Mouse (Mus musculus) lung, postnatal 0 days (tissue): ENCODE results near the gene Vil1. TPM values are rescaled to one million over a fixed set of nuclear protein-coding genes. Genes with fewer than 3 reads are reported as not detected.

Experiments
- ATAC-seq: fragments of 200-750 bp; cut with Nextera tagmentation; 2 replicates; pipeline ENCODE4 v1.8.0; 2017; ENCODE audit warnings: moderate library complexity
- DNase-seq: peaks from one replicate; pipeline ENCODE4 v3.0.0-alpha.2; 2016; ENCODE audit warnings: low spot score
- H3K27ac ChIP-seq: fragments of 300-500 bp; sonication (generic); 2 replicates; pipeline ENCODE4 v1.5.1; 2014; ENCODE audit warnings: antibody characterized with exemption, mild to moderate bottlenecking, low read length, mixed read lengths
- H3K27me3 ChIP-seq: fragments of 300-500 bp; sonication (generic); replicated peaks from 2 replicates; pipeline ENCODE4 v1.6.1; 2014; ENCODE audit warnings: low read length, mixed read lengths; ENCODE audit not compliant: insufficient read depth
- H3K36me3 ChIP-seq: fragments of 300-500 bp; sonication (generic); 2 replicates; pipeline ENCODE4 v1.6.1; 2014; ENCODE audit warnings: low read length, mixed read lengths; ENCODE audit not compliant: insufficient read depth
- H3K4me1 ChIP-seq: fragments of 300-500 bp; sonication (generic); 2 replicates; pipeline ENCODE4 v1.6.1; 2014; ENCODE audit warnings: antibody characterized with exemption, low read depth, low read length, mixed read lengths; ENCODE audit not compliant: insufficient read depth
- H3K4me2 ChIP-seq: fragments of 300-500 bp; sonication (generic); replicated peaks from 2 replicates; pipeline ENCODE4 v1.6.1; 2014; ENCODE audit warnings: low read depth, mild to moderate bottlenecking, low read length, moderate library complexity, mixed read lengths
- H3K4me3 ChIP-seq: fragments of 300-500 bp; sonication (generic); 2 replicates; pipeline ENCODE4 v1.5.1; 2014; ENCODE audit warnings: low read depth, low read length
- H3K9ac ChIP-seq: fragments of 300-500 bp; sonication (generic); replicated peaks from 2 replicates; pipeline ENCODE4 v1.6.1; 2014; ENCODE audit warnings: low read depth, mild to moderate bottlenecking
- H3K9me3 ChIP-seq: fragments of 300-500 bp; sonication (generic); 2 replicates; pipeline ENCODE4 v1.6.1; 2016; ENCODE audit warnings: low read length, mixed read lengths
- CTCF ChIP-seq: IDR thresholded peaks from 2 replicates; pipeline ENCODE4 v1.5.1; 2016; ENCODE audit warnings: antibody characterized with exemption, mild to moderate bottlenecking
- EP300 ChIP-seq: IDR thresholded peaks from 2 replicates; pipeline ENCODE4 v1.6.1; 2016; ENCODE audit warnings: antibody characterized with exemption, mild to moderate bottlenecking, control low read depth
- WGBS: fragments of 180-500 bp; shearing (Covaris S2); extraction: QIAGEN DNeasy Blood & Tissue Kit; methylation state at CpG from one replicate; pipeline ENCODE4 v1.1.7; 2014; 5-methylcytosine and 5-hydroxymethylcytosine counted together
- polyA plus RNA-seq: library from polyadenylated mRNA; unstranded; fragments of >200 nt; fragmentation: Nextera tagmentation; extraction: Ambion mirVana; gene quantifications from 2 replicates; pipeline ENCODE4 v1.2.1, GENCODE M21; 2015

The Vil1 gene
- polyA plus RNA-seq, 1 experiment from 2014 or later: 0.75 TPM

DNA sequence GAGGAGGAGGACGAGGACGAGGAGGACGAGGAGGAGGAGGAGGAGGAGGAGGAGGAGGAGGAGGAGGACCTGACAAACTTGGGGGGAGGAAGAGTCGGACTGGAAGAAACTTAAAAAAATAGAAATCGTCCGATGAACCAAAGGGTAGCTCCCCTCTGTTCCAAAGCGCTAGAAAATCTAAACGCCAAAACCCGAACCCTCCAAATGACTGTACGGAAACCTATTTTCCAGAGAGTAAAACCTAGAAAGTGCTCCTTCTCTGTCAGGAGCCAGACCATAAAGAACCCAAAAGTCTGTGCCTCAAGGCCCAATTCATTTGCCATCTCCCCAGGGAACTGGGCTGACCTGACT, 22.8 kb upstream of the Vil1 start:
- Histone ChIP-seq H3K27ac (peak overlapping the region; percentile 98), H3K9me3 (no peaks in the 10 kb centered on the region), H3K4me2 (peak overlapping the region; percentile 69), H3K27me3 (no peaks in the 10 kb centered on the region), H3K4me1 (0 out of 2 replicates have a peak, but pooled peaks cover 3% of the 10 kb centered on the region), H3K36me3 (no peaks in the 10 kb centered on the region), H3K4me3 (peak overlapping the region; percentile 47), H3K9ac (peak overlapping the region; percentile 72)
- WGBS: 44% methylated on average over 7 of the region's 10 CpGs
- ATAC-seq: no peak
- TF ChIP-seq EP300: no peak
- no peak for TF ChIP-seq CTCF
- DNase-seq: no peak

- Histone ChIP-seq H3K9ac (peak overlapping the region; percentile 72), H3K36me3 (no peaks in the 10 kb centered on the region), H3K4me1 (0 out of 2 replicates have a peak, but pooled peaks cover 3% of the 10 kb centered on the region), H3K9me3 (no peaks in the 10 kb centered on the region), H3K27ac (peak overlapping the region; percentile 98), H3K4me2 (peak overlapping the region; percentile 69), H3K27me3 (no peaks in the 10 kb centered on the region), H3K4me3 (peak overlapping the region; percentile 47)
- peak; percentile 97 for DNase-seq
- TF ChIP-seq EP300: peak; percentile 78; the same call in 1 of the 2 replicates
- peak; percentile 71 for TF ChIP-seq CTCF
- ATAC-seq: peak; percentile 83
- WGBS: under 1% methylated on average over 26 of the region's 26 CpGs
Observed at GRCm38 (mm10) chr1:74386714-74387385, 22.3 kb upstream of the Vil1 start.

GRCm38 (mm10) chr1:74387386-74387988, 21.7 kb upstream of the Vil1 start:
- ATAC-seq (no peak), DNase-seq (no peak)
- no peak for TF ChIP-seq EP300
- TF ChIP-seq CTCF: no peak
- Histone ChIP-seq H3K9ac (no peak overlapping the region), H3K9me3 (no peaks in the 10 kb centered on the region), H3K4me1 (0 out of 2 replicates have a peak, but pooled peaks cover 3% of the 10 kb centered on the region), H3K4me3 (peak overlapping the region; percentile 47; the same call in 1 of the 2 replicates), H3K27me3 (no peaks in the 10 kb centered on the region), H3K36me3 (no peaks in the 10 kb centered on the region), H3K4me2 (peak overlapping the region; percentile 69; the same call in 1 of the 2 replicates), H3K27ac (peak overlapping the region; percentile 98)
- WGBS: 47% methylated on average over 15 of the region's 15 CpGs

GRCm38 (mm10) chr1:74388398-74388920, 20.7 kb upstream of the Vil1 start:
- ATAC-seq: no peak
- peaks cover 9% of the 10 kb centered on the region; the same call in 1 of the 2 replicates for H3K4me1 ChIP-seq

DNA sequence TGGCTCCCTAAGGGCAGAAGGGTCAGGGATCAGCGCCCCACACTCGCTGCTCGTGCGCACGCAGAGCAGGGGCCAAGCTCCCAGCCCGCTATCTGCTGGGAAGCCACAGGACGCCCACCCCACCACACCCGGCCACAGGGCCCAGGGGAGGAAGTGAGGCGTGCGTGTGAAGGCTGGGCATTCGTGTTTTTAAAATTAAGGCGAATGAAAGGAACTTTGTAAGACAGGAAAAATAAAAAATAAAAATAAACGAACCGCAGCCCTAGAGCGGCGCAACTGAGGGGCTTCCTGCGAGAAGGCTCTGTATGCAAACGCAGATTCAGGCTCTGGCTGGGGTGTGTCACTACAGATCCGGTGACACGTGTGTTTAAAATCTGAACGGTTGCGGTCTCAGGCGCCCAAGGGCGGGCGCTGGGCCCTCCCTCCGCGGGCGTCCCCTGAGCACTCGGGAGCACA, 19.3 kb upstream of the Vil1 start:
- Histone ChIP-seq H3K9me3 (no peaks in the 10 kb centered on the region), H3K27me3 (no peaks in the 10 kb centered on the region), H3K36me3 (no peaks in the 10 kb centered on the region; the same call in 1 of the 2 replicates), H3K4me2 (peak overlapping the region; percentile 79), H3K9ac (peak overlapping the region; percentile 13), H3K27ac (peak overlapping the region; percentile 100), H3K4me3 (peak overlapping the region; percentile 20), H3K4me1 (peaks cover 9% of the 10 kb centered on the region; the same call in 1 of the 2 replicates)
- 4% methylated on average over 28 of the region's 29 CpGs for WGBS
- no peak for ATAC-seq
- peak; percentile 68 for DNase-seq
- TF ChIP-seq CTCF: no peak
- TF ChIP-seq EP300: no peak

More at GRCm38 (mm10) chr1:74388398-74388920, 20.7 kb upstream of the Vil1 start:
- no peaks in the 10 kb centered on the region for H3K27me3 ChIP-seq
- DNase-seq: no peak
- H3K27ac ChIP-seq: no peak overlapping the region
- no peak overlapping the region for H3K4me2 ChIP-seq
- no peak for TF ChIP-seq CTCF
- TF ChIP-seq EP300: no peak
- no peak overlapping the region for H3K4me3 ChIP-seq
- H3K9ac ChIP-seq: no peak overlapping the region
- no peaks in the 10 kb centered on the region for H3K36me3 ChIP-seq
- 80% methylated on average over 7 of the region's 7 CpGs for WGBS
- H3K9me3 ChIP-seq: no peaks in the 10 kb centered on the region

- H3K9ac ChIP-seq: peak overlapping the region; percentile 13
Observed at GRCm38 (mm10) chr1:74390287-74390906, 18.8 kb upstream of the Vil1 start.

More at GRCm38 (mm10) chr1:74390287-74390906, 18.8 kb upstream of the Vil1 start:
- Histone ChIP-seq H3K4me3 (peak overlapping the region; percentile 96), H3K4me2 (peak overlapping the region; percentile 79), H3K36me3 (no peaks in the 10 kb centered on the region; the same call in 1 of the 2 replicates), H3K4me1 (peaks cover 9% of the 10 kb centered on the region; the same call in 1 of the 2 replicates), H3K27ac (peak overlapping the region; percentile 100), H3K27me3 (no peaks in the 10 kb centered on the region), H3K9me3 (no peaks in the 10 kb centered on the region)
- ATAC-seq (no peak), DNase-seq (peak; percentile 81)
- WGBS: 5% methylated on average over 21 of the region's 21 CpGs
- TF ChIP-seq EP300: no peak
- peak; percentile 84 for TF ChIP-seq CTCF
